Comparison of ENCODE assay signal across 17 mouse cellular contexts in genomic region chr1:82359648-82360026, GRCm38 (mm10). TPM values are rescaled to one million over a fixed set of nuclear protein-coding genes. Genes with fewer than 3 reads are reported as not detected.
DNase-seq lines count a peak whose midpoint lies in the region; ATAC-seq and TF ChIP-seq lines count a peak whose summit lies in the region.
"Had no signal": no experiment of that assay in that cellular context is flagged by ENCODE, and none has a peak within 500 bp of the region (broad histone marks: within the 10 kb centered on the region; RNA-seq: fewer than 3 reads in every experiment).

No protein-coding gene starts in this region.

- H3K4me1 ChIP-seq in heart, embryonic 10.5 days: peaks cover 35% of the 10 kb centered on the region
- 0 out of 2 replicates have a peak, but pooled peaks cover 10% of the 10 kb centered on the region for H3K4me1 ChIP-seq in heart, postnatal 0 days (ENCODE audit: control insufficient read depth, insufficient read depth)
- H3K4me1 ChIP-seq in neural tube, embryonic 12.5 days: peaks cover 18% of the 10 kb centered on the region; the same call in 1 of the 2 replicates

- TF ChIP-seq CTCF in heart, postnatal 0 days (IDR thresholded peaks at IDR 0.05; ENCODE audit: low read depth): no peak

- no peaks in the 10 kb centered on the region for H3K9me3 ChIP-seq in heart, embryonic 10.5 days
- H3K9me3 ChIP-seq in heart, postnatal 0 days (replicated peaks; ENCODE audit: control insufficient read depth, low read length): peaks cover 6% of the 10 kb centered on the region; the same call in 1 of the 2 replicates
- H3K9me3 ChIP-seq in neural tube, embryonic 12.5 days: no peaks in the 10 kb centered on the region
- H3K9me3 ChIP-seq: embryonic facial prominence, embryonic 15.5 days; forebrain, embryonic 15.5 days; intestine, embryonic 15.5 days; limb, embryonic 12.5 days; lung, embryonic 15.5 days had no signal

- H3K9ac ChIP-seq in heart, postnatal 0 days (replicated peaks; ENCODE audit: low read depth, low read length): no peak overlapping the region
- H3K9ac ChIP-seq in neural tube, embryonic 12.5 days: no peak overlapping the region
- H3K9ac ChIP-seq: embryonic facial prominence, embryonic 15.5 days; forebrain, embryonic 15.5 days; intestine, embryonic 15.5 days; limb, embryonic 12.5 days; liver, embryonic 14.5 days; lung, embryonic 15.5 days had no signal

- intact Hi-C loops in heart, postnatal 10 days (cut with DNase I): no loop called here

- peaks cover 15% of the 10 kb centered on the region for H3K27me3 ChIP-seq in heart, embryonic 10.5 days (ENCODE audit: insufficient read depth, poor library complexity, severe bottlenecking)
- H3K27me3 ChIP-seq in heart, postnatal 0 days (ENCODE audit: control insufficient read depth, insufficient read depth, low read length): peaks cover 31% of the 10 kb centered on the region
- no peaks in the 10 kb centered on the region for H3K27me3 ChIP-seq in neural tube, embryonic 12.5 days (replicated peaks)
- H3K27me3 ChIP-seq: embryonic facial prominence, embryonic 15.5 days; forebrain, embryonic 15.5 days; intestine, embryonic 15.5 days; limb, embryonic 12.5 days; lung, embryonic 15.5 days had no signal

- ATAC-seq in heart, postnatal 0 days (ENCODE audit: insufficient read depth, low read depth): no peak
- ATAC-seq in neural tube, embryonic 12.5 days (ENCODE audit: low FRiP score, low read depth): 0 out of 2 replicates have a peak, but pooled peaks have one; percentile 50
- ATAC-seq: intestine, embryonic 15.5 days had no signal

- WGBS in heart, embryonic 10.5 days: 72% methylated on average over 1 of the region's 1 CpGs
- 57% methylated on average over 1 of the region's 1 CpGs for WGBS in heart, postnatal 0 days
- 85% methylated on average over 1 of the region's 1 CpGs for WGBS in neural tube, embryonic 12.5 days

- no peak overlapping the region for H3K4me3 ChIP-seq in heart, embryonic 10.5 days
- H3K4me3 ChIP-seq in heart, postnatal 0 days (ENCODE audit: low read depth, low read length): 0 out of 2 replicates have a peak overlapping the region, but pooled peaks have one; percentile 23
- H3K4me3 ChIP-seq in neural tube, embryonic 12.5 days: no peak overlapping the region
- H3K4me3 ChIP-seq: embryonic facial prominence, embryonic 15.5 days; forebrain, embryonic 15.5 days; intestine, embryonic 15.5 days; limb, embryonic 12.5 days had no signal

- TF ChIP-seq EP300 in heart, postnatal 0 days (IDR thresholded peaks at IDR 0.05; ENCODE audit: low read depth): no peak

- H3K27ac ChIP-seq in heart, embryonic 10.5 days: peak overlapping the region; percentile 38; the same call in 1 of the 2 replicates
- H3K27ac ChIP-seq in heart, postnatal 0 days (ENCODE audit: low read depth): no peak overlapping the region
- no peak overlapping the region for H3K27ac ChIP-seq in neural tube, embryonic 12.5 days
- H3K27ac ChIP-seq: embryonic facial prominence, embryonic 15.5 days; forebrain, embryonic 15.5 days; intestine, embryonic 15.5 days; liver, embryonic 14.5 days; lung, embryonic 15.5 days had no signal

- DNase-seq in heart, embryonic 10.5 days (ENCODE audit: low spot score): no peak
- no peak for DNase-seq in heart, adult 8-10 months (ENCODE audit: low spot score)
- no peak for DNase-seq in heart, postnatal 0 days (ENCODE audit: low spot score)
- no peak for DNase-seq in heart, postnatal 10 days
- no peak for DNase-seq in neural tube, embryonic 10.5 days (ENCODE audit: extremely low spot score, low spot score)
- DNase-seq in adrenal gland, adult (ENCODE audit: inconsistent age in 2 of 2, low spot score in 1 of 2): no peak
- DNase-seq: cerebellum, adult 11 months; cerebellum, adult 9-11 months; gastrocnemius, postnatal 14 days; lung, postnatal 4 days had no signal

- H3K4me2 ChIP-seq in heart, postnatal 0 days (ENCODE audit: low read depth, low read length): peak overlapping the region; percentile 52; the same call in 1 of the 2 replicates
- H3K4me2 ChIP-seq in neural tube, embryonic 12.5 days (replicated peaks): no peak overlapping the region
- H3K4me2 ChIP-seq: embryonic facial prominence, embryonic 15.5 days; forebrain, embryonic 15.5 days; limb, embryonic 12.5 days had no signal

- H3K36me3 ChIP-seq in heart, embryonic 10.5 days: no peaks in the 10 kb centered on the region
- H3K36me3 ChIP-seq in heart, postnatal 0 days (replicated peaks; ENCODE audit: control insufficient read depth, insufficient read depth, low read length): no peaks in the 10 kb centered on the region
- H3K36me3 ChIP-seq in neural tube, embryonic 12.5 days: no peaks in the 10 kb centered on the region
- H3K36me3 ChIP-seq: embryonic facial prominence, embryonic 15.5 days; forebrain, embryonic 15.5 days; intestine, embryonic 15.5 days; limb, embryonic 12.5 days; lung, embryonic 15.5 days had no signal

RNA-seq across cellular contexts. Expression of gene Rhbdd1, which starts 43.4 kb away (rescaled TPM):
- 11.0 and 12.4 TPM in 2 replicates for polyA plus RNA-seq in heart, embryonic 10.5 days (2016; fragmentation: Nextera tagmentation; extraction: Ambion mirVana)
- total RNA-seq in heart, adult 8-10 months (2022): 10 to 100 TPM in 3 of 4 experiments, 1 to 10 TPM in 1; 10.0 to 11.3 (median 10.6) TPM
- 10.7 and 13.2 TPM in 2 replicates for total RNA-seq in heart, postnatal 0 days (2014; rRNA removed; ENCODE audit: low replicate concordance)
- polyA plus RNA-seq in heart, postnatal 0 days (2015; fragmentation: Nextera tagmentation; extraction: Ambion mirVana): 5.5 and 6.6 TPM in 2 replicates
- total RNA-seq in heart, postnatal 10 days (2021): 10 to 100 TPM; 10.7 to 11.6 TPM
- 8.7 and 9.5 TPM in 2 replicates for polyA plus RNA-seq in neural tube, embryonic 12.5 days (2016; fragmentation: Nextera tagmentation; extraction: Ambion mirVana)
